ENCODE assay signal across 19 mouse cellular contexts in the genomic region with DNA sequence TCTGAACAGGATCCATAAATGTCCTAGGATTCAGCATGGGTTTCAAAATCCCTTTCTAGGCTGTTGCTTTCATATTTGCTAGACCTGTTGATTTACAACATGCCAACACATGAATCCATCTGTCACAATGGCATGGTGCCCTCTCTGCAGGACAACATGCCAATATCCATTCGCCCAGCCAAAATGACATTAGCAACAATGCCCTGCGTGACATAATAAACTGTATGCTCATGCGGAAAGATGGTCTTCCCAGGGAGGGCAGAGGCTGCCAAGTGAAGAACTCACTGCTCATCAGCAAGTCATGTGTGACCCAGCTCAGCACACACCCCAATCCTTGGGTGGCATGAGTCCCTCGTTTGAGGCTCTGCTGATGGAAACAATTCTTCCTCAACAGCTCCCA. TPM values are rescaled to one million over a fixed set of nuclear protein-coding genes. Genes with fewer than 3 reads are reported as not detected.
DNase-seq lines count a peak whose midpoint lies in the region; ATAC-seq and TF ChIP-seq lines count a peak whose summit lies in the region.
"Had no signal": no experiment of that assay in that cellular context is flagged by ENCODE, and none has a peak within 500 bp of the region (broad histone marks: within the 10 kb centered on the region; RNA-seq: fewer than 3 reads in every experiment).

No protein-coding gene starts in this region.

- no peak overlapping the region for H3K27ac ChIP-seq in hindbrain, postnatal 0 days
- no peak overlapping the region for H3K27ac ChIP-seq in hindbrain, embryonic 13.5 days
- H3K27ac ChIP-seq in intestine, embryonic 15.5 days: no peak overlapping the region
- H3K27ac ChIP-seq: heart, embryonic 10.5 days; limb, embryonic 15.5 days; neural tube, embryonic 15.5 days had no signal

- WGBS in hindbrain, postnatal 0 days: 47% methylated on average over 4 of the region's 4 CpGs
- WGBS in hindbrain, embryonic 13.5 days: 78% methylated on average over 4 of the region's 4 CpGs
- 83% methylated on average over 4 of the region's 4 CpGs for WGBS in intestine, embryonic 15.5 days

- H3K9ac ChIP-seq in hindbrain, postnatal 0 days (replicated peaks; ENCODE audit: low read length): no peak overlapping the region
- no peak overlapping the region for H3K9ac ChIP-seq in hindbrain, embryonic 13.5 days
- no peak overlapping the region for H3K9ac ChIP-seq in intestine, embryonic 15.5 days
- H3K9ac ChIP-seq: limb, embryonic 15.5 days; neural tube, embryonic 15.5 days had no signal

- H3K4me3 ChIP-seq in hindbrain, postnatal 0 days (ENCODE audit: low read length): no peak overlapping the region
- H3K4me3 ChIP-seq in hindbrain, embryonic 13.5 days: no peak overlapping the region
- H3K4me3 ChIP-seq in intestine, embryonic 15.5 days (replicated peaks): no peak overlapping the region
- H3K4me3 ChIP-seq: heart, embryonic 10.5 days; limb, embryonic 15.5 days; neural tube, embryonic 15.5 days had no signal

- no peaks in the 10 kb centered on the region for H3K27me3 ChIP-seq in hindbrain, postnatal 0 days (ENCODE audit: insufficient read depth, low read length)
- no peaks in the 10 kb centered on the region for H3K27me3 ChIP-seq in hindbrain, embryonic 13.5 days
- H3K27me3 ChIP-seq in intestine, embryonic 15.5 days (replicated peaks): no peaks in the 10 kb centered on the region
- H3K27me3 ChIP-seq: limb, embryonic 15.5 days; neural tube, embryonic 15.5 days had no signal

- H3K36me3 ChIP-seq in hindbrain, postnatal 0 days (ENCODE audit: insufficient read depth, low read length): no peaks in the 10 kb centered on the region
- no peaks in the 10 kb centered on the region for H3K36me3 ChIP-seq in hindbrain, embryonic 13.5 days
- no peaks in the 10 kb centered on the region for H3K36me3 ChIP-seq in intestine, embryonic 15.5 days
- H3K36me3 ChIP-seq: G1E; heart, embryonic 10.5 days; limb, embryonic 15.5 days; neural tube, embryonic 15.5 days had no signal

- peak; percentile 90 for ATAC-seq in hindbrain, postnatal 0 days
- ATAC-seq in hindbrain, embryonic 13.5 days (ENCODE audit: low FRiP score): no peak
- ATAC-seq in intestine, embryonic 15.5 days: no peak
- ATAC-seq: CD4-positive, CD25-positive, alpha-beta regulatory T cell, adult 4 months had no signal

- TF ChIP-seq POLR2A in brain, embryonic 14.5 days (IDR thresholded peaks at IDR 0.05; ENCODE audit: borderline replicate concordance, extremely low read depth, insufficient read depth, insufficient read length, poor library complexity, severe bottlenecking): no peak

- TF ChIP-seq CTCF in hindbrain, postnatal 0 days (IDR thresholded peaks at IDR 0.05; ENCODE audit: low read depth): no peak
- no peak for TF ChIP-seq CTCF in brain, embryonic 14.5 days (IDR thresholded peaks at IDR 0.05; ENCODE audit: borderline replicate concordance, extremely low read depth, insufficient read depth, insufficient read length)

- H3K4me1 ChIP-seq in hindbrain, postnatal 0 days (ENCODE audit: insufficient read depth, low read length): no peaks in the 10 kb centered on the region; the same call in 1 of the 2 replicates
- peaks cover 15% of the 10 kb centered on the region for H3K4me1 ChIP-seq in hindbrain, embryonic 13.5 days (replicated peaks)
- no peaks in the 10 kb centered on the region for H3K4me1 ChIP-seq in intestine, embryonic 15.5 days (replicated peaks)
- H3K4me1 ChIP-seq: heart, embryonic 10.5 days had no signal

- H3K4me2 ChIP-seq in hindbrain, postnatal 0 days (ENCODE audit: low read depth, low read length): no peak overlapping the region
- no peak overlapping the region for H3K4me2 ChIP-seq in hindbrain, embryonic 13.5 days
- no peak overlapping the region for H3K4me2 ChIP-seq in intestine, embryonic 15.5 days (replicated peaks)
- H3K4me2 ChIP-seq: limb, embryonic 15.5 days; neural tube, embryonic 15.5 days had no signal

- H3K9me3 ChIP-seq in hindbrain, postnatal 0 days (ENCODE audit: low read length): no peaks in the 10 kb centered on the region
- no peaks in the 10 kb centered on the region for H3K9me3 ChIP-seq in hindbrain, embryonic 13.5 days
- no peaks in the 10 kb centered on the region for H3K9me3 ChIP-seq in intestine, embryonic 15.5 days
- H3K9me3 ChIP-seq: G1E; heart, embryonic 10.5 days; limb, embryonic 15.5 days; neural tube, embryonic 15.5 days had no signal

- peak; percentile 10 for DNase-seq in adrenal gland, postnatal 25 days
- no peak for DNase-seq in adrenal gland, adult (ENCODE audit: inconsistent age in 2 of 2, low spot score in 1 of 2)
- peak; percentile 83 for DNase-seq in hindbrain, postnatal 0 days (ENCODE audit: low spot score)
- peak; percentile 63 for DNase-seq in brain, embryonic 14.5 days (ENCODE audit: low read depth)
- peak; percentile 83 for DNase-seq in cerebellum, adult 9-11 months
- DNase-seq in lung, postnatal 14 days: no peak
- DNase-seq: adrenal gland, adult 2 months; gastrocnemius, postnatal 36 days; heart, postnatal 10 days; layer of hippocampus, adult 9-11 months; right cerebral cortex, postnatal 4 days; thymus, postnatal 36 days had no signal

RNA-seq across cellular contexts. Expression of a gene that starts 38.8 kb away (rescaled TPM):
- 148 and 163 TPM in 2 replicates for total RNA-seq in adrenal gland, postnatal 25 days (2021)
- total RNA-seq in hindbrain, postnatal 0 days (2014; rRNA removed): 66.6 and 98.0 TPM in 2 replicates
- polyA plus RNA-seq in hindbrain, postnatal 0 days (2015; fragmentation: Nextera tagmentation; extraction: Ambion mirVana): 130 and 131 TPM in 2 replicates
- 107 and 108 TPM in 2 replicates for polyA plus RNA-seq in hindbrain, embryonic 13.5 days (2015; fragmentation: Nextera tagmentation; extraction: Ambion mirVana)
- 84.4 and 85.6 TPM in 2 replicates for polyA plus RNA-seq in brain, embryonic 14.5 days (2012; rRNA removed)
- polyA plus RNA-seq in intestine, embryonic 15.5 days (2015; fragmentation: Nextera tagmentation; extraction: Ambion mirVana): 141 and 150 TPM in 2 replicates

Comparison
In these comparisons a context has a peak if more than half of its experiments do, and no peak if none do; other contexts are left out.
1. DNase-seq: peak in adrenal gland, postnatal 25 days (single experiment), hindbrain, postnatal 0 days (single experiment), brain, embryonic 14.5 days (single experiment) and cerebellum, adult 9-11 months (single experiment); none in adrenal gland, adult (0 of 2) and lung, postnatal 14 days (single experiment).